Mouse (Mus musculus) forebrain, embryonic 11.5 days (tissue): ENCODE data around the gene Rab17. TPM values are rescaled to one million over a fixed set of nuclear protein-coding genes. Genes with fewer than 3 reads are reported as not detected.
A peak's percentile ranks its signal among the peaks of the same experiment; 100 is the strongest.

Experiments
- ATAC-seq: fragments of 200-750 bp; cut with Nextera tagmentation; replicated peaks from 2 replicates; pipeline ENCODE4 v1.8.0; 2017; ENCODE audit warnings: moderate TSS enrichment; ENCODE audit not compliant: low FRiP score
- DNase-seq: peaks from one replicate; pipeline ENCODE4 v3.0.0-alpha.2; 2017; ENCODE audit warnings: low spot score
- H3K27ac ChIP-seq: fragments of 300-500 bp; sonication (generic); 2 replicates; pipeline ENCODE4 v1.5.1; 2014; ENCODE audit warnings: low read depth, low read length
- H3K27me3 ChIP-seq: fragments of 300-500 bp; sonication (generic); 2 replicates; pipeline ENCODE4 v1.6.1; 2014; ENCODE audit warnings: mild to moderate bottlenecking, low read length, mixed read lengths; ENCODE audit not compliant: control insufficient read depth, insufficient read depth
- H3K36me3 ChIP-seq: fragments of 300-500 bp; sonication (generic); 2 replicates; pipeline ENCODE4 v1.6.1; 2014; ENCODE audit warnings: mild to moderate bottlenecking, low read length, moderate library complexity, mixed read lengths; ENCODE audit not compliant: control insufficient read depth, insufficient read depth
- H3K4me1 ChIP-seq: fragments of 300-500 bp; sonication (generic); replicated peaks from 2 replicates; pipeline ENCODE4 v1.6.1; 2014; ENCODE audit warnings: low read length, mixed read lengths; ENCODE audit not compliant: control insufficient read depth, insufficient read depth
- H3K4me2 ChIP-seq: fragments of 300-500 bp; sonication (generic); 2 replicates; pipeline ENCODE4 v1.6.1; 2014; ENCODE audit warnings: low read depth, mild to moderate bottlenecking, low read length, moderate library complexity, mixed read lengths; ENCODE audit not compliant: severe bottlenecking
- H3K4me3 ChIP-seq: fragments of 300-500 bp; sonication (generic); 2 replicates; pipeline ENCODE4 v1.5.1; 2014; ENCODE audit warnings: low read depth, low read length
- H3K9ac ChIP-seq: fragments of 300-500 bp; sonication (generic); 2 replicates; pipeline ENCODE4 v1.6.1; 2014; ENCODE audit warnings: low read length
- H3K9me3 ChIP-seq: fragments of 300-500 bp; sonication (generic); 2 replicates; pipeline ENCODE4 v1.6.1; 2016; ENCODE audit warnings: low read length, mixed read lengths; ENCODE audit not compliant: control insufficient read depth
- WGBS: fragments of 180-500 bp; shearing (Covaris S2); extraction: QIAGEN DNeasy Blood & Tissue Kit; methylation state at CpG from one replicate; pipeline ENCODE4 v1.1.7; 2014; 5-methylcytosine and 5-hydroxymethylcytosine counted together
- polyA plus RNA-seq: library from polyadenylated mRNA; unstranded; fragments of >200 nt; fragmentation: Nextera tagmentation; extraction: Ambion mirVana; gene quantifications from 2 replicates; pipeline ENCODE4 v1.2.1, GENCODE M21; 2014

Gene Rab17
- polyA plus RNA-seq, 1 experiment from 2014 or later = not detected

DNA sequence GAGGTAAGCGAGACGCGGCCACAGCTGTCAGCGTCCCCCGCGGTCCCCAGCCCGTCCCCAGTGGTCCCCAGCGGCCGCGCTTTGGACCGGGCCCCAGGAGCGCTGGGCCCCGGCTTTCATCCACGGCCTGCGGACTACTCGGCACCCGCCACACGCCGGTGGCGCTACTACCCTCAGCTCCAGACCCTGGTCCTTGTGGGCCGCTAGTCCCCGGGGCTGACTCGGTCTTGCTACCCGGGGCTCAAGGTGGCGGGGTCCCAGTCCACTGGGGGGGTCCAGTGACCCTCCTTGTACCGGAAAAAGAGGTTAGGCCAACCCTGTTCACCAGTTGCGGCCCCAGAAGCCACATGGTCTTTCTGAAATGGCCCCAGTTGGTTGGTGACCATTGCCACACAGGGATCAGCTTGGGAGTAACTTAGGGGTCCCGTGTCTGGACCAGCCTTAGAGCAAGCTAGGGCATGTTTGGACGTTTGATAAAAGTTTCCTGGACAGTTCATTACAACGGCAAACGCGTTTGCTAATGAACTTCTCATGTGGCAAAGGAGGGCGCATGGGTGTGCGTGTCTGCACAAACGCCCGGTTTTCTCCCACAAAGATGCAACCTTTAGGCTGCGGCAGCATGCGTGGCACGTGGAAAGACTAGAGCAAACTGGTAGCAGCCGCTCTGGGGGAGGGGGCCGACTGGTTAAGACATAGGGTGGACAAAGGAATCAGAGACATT, 29.6 kb upstream of the Rab17 start:
- H3K4me1 ChIP-seq = peaks cover 7% of the 10 kb centered on the region; the same call in 1 of the 2 replicates
- ATAC-seq (peak; percentile 83), DNase-seq (peak; percentile 58)
- no peak overlapping the region for H3K27ac ChIP-seq
- peak overlapping the region; percentile 76 for H3K9ac ChIP-seq
- no peaks in the 10 kb centered on the region; the same call in 1 of the 2 replicates for H3K27me3 ChIP-seq
- H3K4me2 ChIP-seq = peak overlapping the region; percentile 99
- H3K4me3 ChIP-seq = peak overlapping the region; percentile 69
- H3K36me3 ChIP-seq = no peaks in the 10 kb centered on the region
- 2% methylated on average over 41 of the region's 41 CpGs for WGBS
- H3K9me3 ChIP-seq = no peaks in the 10 kb centered on the region; the same call in 1 of the 2 replicates

DNA sequence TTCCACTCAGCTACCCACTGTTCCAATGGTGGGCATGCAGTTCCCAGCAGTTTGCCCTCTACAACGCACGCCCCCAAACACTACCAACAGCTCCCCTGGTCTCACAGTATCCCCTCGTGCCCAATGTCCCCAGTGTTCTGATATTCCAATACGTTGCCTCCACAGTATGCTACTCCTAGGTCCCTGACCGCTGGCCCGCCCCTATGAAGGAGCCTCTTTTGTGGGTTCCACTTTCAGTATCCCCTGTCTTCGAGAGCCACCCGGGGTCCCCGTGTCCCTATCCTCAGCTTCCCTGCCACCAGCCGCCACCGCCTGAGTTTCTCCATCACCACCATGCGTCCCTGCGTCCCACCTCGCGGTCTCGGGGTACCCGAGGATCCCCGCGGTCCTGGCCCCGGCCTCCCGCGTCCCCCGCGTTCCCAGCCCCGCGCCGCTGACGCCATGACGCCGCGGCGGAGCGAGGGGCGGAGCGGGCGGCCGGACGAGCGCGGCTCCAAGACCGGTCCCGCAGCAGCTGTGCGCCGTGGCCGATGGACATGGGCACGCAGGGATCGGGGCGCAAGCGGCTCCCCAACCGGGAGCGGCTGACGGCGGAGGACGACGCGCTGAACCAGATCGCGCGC, 28.9 kb upstream of the Rab17 start, which contains the start of gene Lrrfip1:
TSS of gene Lrrfip1 (plus strand) at position 470 of the 623 bp plus-strand sequence.
- Histone ChIP-seq H3K36me3 (no peaks in the 10 kb centered on the region), H3K27ac (no peak within 1 kb of the TSS), H3K27me3 (no peaks in the 10 kb centered on the region; the same call in 1 of the 2 replicates), H3K4me1 (peaks cover 7% of the 10 kb centered on the region; the same call in 1 of the 2 replicates), H3K4me2 (peak within 1 kb of the TSS; percentile 99), H3K4me3 (peak within 1 kb of the TSS; percentile 69), H3K9me3 (no peaks in the 10 kb centered on the region; the same call in 1 of the 2 replicates), H3K9ac (peak within 1 kb of the TSS; percentile 76)
- DNase-seq = peak; percentile 80
- peak; percentile 81 for ATAC-seq
- WGBS = 2% methylated on average over 59 of the region's 59 CpGs

DNA sequence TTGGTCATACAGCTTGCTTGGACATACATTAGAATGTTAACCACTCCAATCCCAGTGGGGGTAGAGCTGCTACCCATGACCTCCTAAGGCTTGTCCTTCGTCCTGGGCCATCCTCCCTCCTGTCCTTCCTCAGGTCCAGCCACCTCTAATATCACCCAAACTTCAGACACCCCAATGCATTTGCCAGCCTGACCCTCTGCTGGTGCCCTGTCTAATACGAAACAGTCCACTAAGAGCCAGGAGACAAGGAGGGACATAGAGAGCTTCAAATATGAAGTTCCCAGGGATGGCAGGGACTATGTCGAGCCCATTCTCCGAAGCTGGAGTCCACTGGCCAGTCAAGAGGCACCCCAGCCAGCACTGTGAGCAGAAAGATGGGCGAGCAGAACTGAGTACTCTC, 28.2 kb upstream of the Rab17 start:
- 86% methylated on average over 5 of the region's 5 CpGs for WGBS
- no peaks in the 10 kb centered on the region for H3K36me3 ChIP-seq
- DNase-seq (no peak), ATAC-seq (no peak)
- H3K27me3 ChIP-seq = no peaks in the 10 kb centered on the region; the same call in 1 of the 2 replicates
- no peak overlapping the region for H3K4me2 ChIP-seq
- no peak overlapping the region; the same call in 1 of the 2 replicates for H3K4me3 ChIP-seq
- no peak overlapping the region for H3K27ac ChIP-seq
- no peak overlapping the region for H3K9ac ChIP-seq
- H3K9me3 ChIP-seq = no peaks in the 10 kb centered on the region; the same call in 1 of the 2 replicates
- peaks cover 7% of the 10 kb centered on the region; the same call in 1 of the 2 replicates for H3K4me1 ChIP-seq

DNA sequence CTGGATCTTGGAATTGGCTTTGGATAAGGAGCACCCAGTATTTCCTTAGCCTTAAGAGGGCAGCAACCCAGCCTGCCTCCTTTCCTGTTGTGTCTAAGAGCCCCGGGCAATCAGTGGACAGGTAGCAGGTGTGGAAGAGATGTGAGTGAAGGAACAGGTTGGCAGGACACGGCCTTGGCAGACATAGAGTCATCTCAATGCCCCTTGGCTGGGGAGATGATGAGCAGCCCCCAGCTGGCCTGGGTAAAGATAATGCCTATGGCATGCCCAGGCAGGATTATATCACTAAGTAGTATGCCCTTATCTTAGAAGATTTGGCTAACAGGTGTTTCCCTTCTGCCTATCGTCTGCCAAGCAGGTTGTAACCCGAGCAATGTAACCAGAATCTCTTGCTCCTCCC, 27.7 kb upstream of the Rab17 start:
- DNase-seq (no peak), ATAC-seq (no peak)
- Histone ChIP-seq H3K4me1 (peaks cover 7% of the 10 kb centered on the region; the same call in 1 of the 2 replicates), H3K9me3 (no peaks in the 10 kb centered on the region; the same call in 1 of the 2 replicates), H3K9ac (no peak overlapping the region), H3K4me2 (no peak overlapping the region), H3K36me3 (no peaks in the 10 kb centered on the region), H3K27me3 (no peaks in the 10 kb centered on the region; the same call in 1 of the 2 replicates), H3K4me3 (no peak overlapping the region), H3K27ac (no peak overlapping the region)
- WGBS = 89% methylated on average over 4 of the region's 4 CpGs

DNA sequence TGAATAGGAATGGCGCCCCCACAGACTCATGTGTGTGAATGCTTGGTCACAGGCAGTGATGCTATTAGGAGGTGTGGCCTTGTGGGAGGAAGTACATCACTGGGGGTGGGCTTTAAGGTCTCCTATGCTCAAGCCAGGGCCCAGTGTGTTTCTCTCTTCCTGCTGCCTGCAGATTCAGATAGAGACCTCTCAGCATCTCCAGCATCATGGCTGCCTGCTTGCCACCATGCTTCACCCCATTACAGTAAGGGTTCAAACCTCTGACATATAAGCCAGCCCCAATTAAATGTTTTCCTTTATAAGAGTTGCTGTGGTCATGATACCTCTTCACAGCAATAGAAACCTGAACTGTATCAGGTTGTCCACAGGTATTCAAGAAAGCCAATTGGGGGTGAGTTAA, 26.5 kb upstream of the Rab17 start:
- Histone ChIP-seq H3K4me1 (peaks cover 7% of the 10 kb centered on the region; the same call in 1 of the 2 replicates), H3K9me3 (no peaks in the 10 kb centered on the region; the same call in 1 of the 2 replicates), H3K27ac (no peak overlapping the region), H3K4me2 (no peak overlapping the region), H3K9ac (no peak overlapping the region), H3K27me3 (no peaks in the 10 kb centered on the region; the same call in 1 of the 2 replicates), H3K4me3 (no peak overlapping the region), H3K36me3 (no peaks in the 10 kb centered on the region)
- ATAC-seq (no peak), DNase-seq (no peak)
- 95% methylated on average over 1 of the region's 1 CpGs for WGBS

DNA sequence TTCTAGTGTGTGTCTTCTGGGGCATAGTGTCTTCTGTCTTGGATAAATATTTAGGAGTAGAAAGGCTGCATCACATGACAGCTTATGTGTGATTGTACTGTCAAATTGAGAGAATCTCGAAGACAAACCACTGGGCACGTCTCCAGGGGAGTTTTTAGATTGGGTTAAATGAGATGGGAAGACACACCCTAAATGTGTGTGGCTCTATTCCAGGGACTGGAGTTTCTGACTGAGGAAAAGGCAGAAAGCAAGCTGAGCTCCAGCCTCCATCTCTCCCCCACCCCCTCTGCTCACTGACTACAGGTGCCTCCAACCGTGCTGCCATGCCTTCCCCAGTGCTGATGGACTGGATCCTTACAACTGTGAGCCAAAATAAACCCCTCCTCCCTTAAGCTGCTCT, 11.9 kb upstream of the Rab17 start:
- Histone ChIP-seq H3K4me1 (no peaks in the 10 kb centered on the region), H3K27ac (no peak overlapping the region), H3K9me3 (no peaks in the 10 kb centered on the region), H3K36me3 (no peaks in the 10 kb centered on the region), H3K4me2 (no peak overlapping the region), H3K9ac (no peak overlapping the region), H3K27me3 (no peaks in the 10 kb centered on the region), H3K4me3 (no peak overlapping the region)
- WGBS = 83% methylated on average over 3 of the region's 3 CpGs
- ATAC-seq = no peak
- DNase-seq = no peak

DNA sequence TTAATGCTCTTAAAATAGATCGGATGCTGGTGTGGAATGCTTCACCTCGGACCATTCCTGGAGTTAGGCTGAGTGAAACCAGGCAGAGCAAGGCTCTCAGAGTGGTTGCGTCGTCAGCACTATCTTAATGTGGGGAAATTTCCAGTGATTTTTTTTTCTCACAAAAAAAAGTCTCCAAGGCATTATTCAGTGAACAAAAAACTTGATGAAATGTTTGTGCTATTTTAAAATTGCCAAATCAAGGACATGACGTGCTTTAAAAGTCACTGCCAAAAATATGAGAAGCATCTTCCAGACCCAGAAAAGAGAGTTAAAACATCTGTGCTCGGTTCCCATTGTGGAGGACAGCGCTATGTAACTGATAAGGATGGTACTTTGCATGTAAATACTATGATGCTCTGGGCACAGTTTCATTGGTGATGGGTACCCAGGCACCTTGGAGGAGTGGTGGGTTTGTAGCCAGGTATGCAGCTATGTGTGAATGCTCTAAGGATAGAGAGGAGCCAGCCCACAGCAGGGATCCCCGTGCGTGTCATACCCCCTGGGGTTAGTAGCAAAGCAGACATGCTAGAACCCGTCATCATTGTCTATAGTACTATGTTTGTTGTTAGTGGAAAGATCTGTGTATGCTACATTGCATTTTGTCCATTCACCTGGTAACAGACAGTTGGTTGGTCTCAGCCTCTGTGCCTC, 11.3 kb upstream of the Rab17 start:
- Histone ChIP-seq H3K27ac (no peak overlapping the region), H3K27me3 (no peaks in the 10 kb centered on the region), H3K4me2 (no peak overlapping the region), H3K9ac (no peak overlapping the region), H3K36me3 (no peaks in the 10 kb centered on the region), H3K9me3 (no peaks in the 10 kb centered on the region), H3K4me3 (no peak overlapping the region), H3K4me1 (no peaks in the 10 kb centered on the region)
- DNase-seq = no peak
- no peak for ATAC-seq
- 83% methylated on average over 10 of the region's 10 CpGs for WGBS

DNA sequence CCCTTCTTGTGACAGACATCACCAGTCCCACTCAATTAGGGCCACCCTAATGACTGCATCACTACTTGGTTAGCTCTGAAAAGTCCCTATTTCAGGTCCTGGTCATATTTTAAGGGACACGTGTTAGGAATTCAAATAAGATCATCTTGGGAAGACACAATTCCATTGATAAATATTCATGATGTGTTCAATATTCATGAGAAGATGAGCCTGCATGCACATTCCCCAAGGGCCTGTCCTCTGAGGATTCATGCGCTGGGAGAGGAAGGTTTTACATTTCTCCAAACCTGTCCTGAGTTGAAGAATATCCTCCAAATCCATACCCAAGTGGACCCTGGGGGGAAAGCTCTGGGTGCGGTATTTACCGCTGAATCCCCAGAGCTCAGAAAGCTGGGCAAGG, 6.5 kb upstream of the Rab17 start:
- Histone ChIP-seq H3K4me1 (peaks cover 4% of the 10 kb centered on the region; the same call in 1 of the 2 replicates), H3K27me3 (no peaks in the 10 kb centered on the region), H3K27ac (no peak overlapping the region), H3K4me2 (no peak overlapping the region), H3K36me3 (no peaks in the 10 kb centered on the region), H3K9me3 (no peaks in the 10 kb centered on the region), H3K9ac (no peak overlapping the region), H3K4me3 (no peak overlapping the region)
- WGBS = 87% methylated on average over 4 of the region's 4 CpGs
- ATAC-seq (no peak), DNase-seq (no peak)
